Mouse (Mus musculus) midbrain, embryonic 11.5 days (tissue): ENCODE data around the gene Vmn2r80. TPM values are rescaled to one million over a fixed set of nuclear protein-coding genes. Genes with fewer than 3 reads are reported as not detected.
"Not testable (repeated sequence)": the region's sequence is repeated elsewhere in the genome, so short reads cannot be mapped to it uniquely, and the experiment has no call there.

ENCODE experiments used
- ATAC-seq: fragments of 200-750 bp; cut with Nextera tagmentation; 2 replicates; pipeline ENCODE4 v1.8.0; 2017; ENCODE audit warnings: moderate TSS enrichment, moderate library complexity; ENCODE audit not compliant: low FRiP score
- DNase-seq: peaks from one replicate; pipeline ENCODE4 v3.0.0; 2015; ENCODE audit warnings: low spot score; ENCODE audit errors: missing footprints
- H3K27ac ChIP-seq: fragments of 300-500 bp; sonication (generic); 2 replicates; pipeline ENCODE4 v1.5.1; 2014; ENCODE audit warnings: low read depth, low read length
- H3K27me3 ChIP-seq: fragments of 300-500 bp; sonication (generic); 2 replicates; pipeline ENCODE4 v1.6.1; 2014; ENCODE audit warnings: mild to moderate bottlenecking, low read length, moderate library complexity, mixed read lengths; ENCODE audit not compliant: control insufficient read depth, insufficient read depth
- H3K36me3 ChIP-seq: fragments of 300-500 bp; sonication (generic); 2 replicates; pipeline ENCODE4 v1.6.1; 2014; ENCODE audit warnings: mild to moderate bottlenecking, low read length, moderate library complexity, mixed read lengths; ENCODE audit not compliant: control insufficient read depth, insufficient read depth
- H3K4me1 ChIP-seq: fragments of 300-500 bp; sonication (generic); 2 replicates; pipeline ENCODE4 v1.6.1; 2014; ENCODE audit warnings: low read length; ENCODE audit not compliant: control insufficient read depth, insufficient read depth
- H3K4me2 ChIP-seq: fragments of 300-500 bp; sonication (generic); 2 replicates; pipeline ENCODE4 v1.6.1; 2014; ENCODE audit warnings: mild to moderate bottlenecking, moderate library complexity
- H3K4me3 ChIP-seq: fragments of 300-500 bp; sonication (generic); 2 replicates; pipeline ENCODE4 v1.5.1; 2014; ENCODE audit warnings: low read depth, low read length
- H3K9ac ChIP-seq: fragments of 300-500 bp; sonication (generic); 2 replicates; pipeline ENCODE4 v1.6.1; 2014; ENCODE audit warnings: low read length
- H3K9me3 ChIP-seq: fragments of 300-500 bp; sonication (generic); 2 replicates; pipeline ENCODE4 v1.6.1; 2016; ENCODE audit warnings: low read length; ENCODE audit not compliant: control insufficient read depth
- WGBS: fragments of 180-500 bp; shearing (Covaris S2); extraction: QIAGEN DNeasy Blood & Tissue Kit; methylation state at CpG from one replicate; pipeline ENCODE4 v1.1.7; 2014; 5-methylcytosine and 5-hydroxymethylcytosine counted together
- polyA plus RNA-seq: library from polyadenylated mRNA; unstranded; fragments of >200 nt; fragmentation: Nextera tagmentation; extraction: Ambion mirVana; gene quantifications from 2 replicates; pipeline ENCODE4 v1.2.1, GENCODE M21; 2014

The Vmn2r80 gene
- polyA plus RNA-seq, result not detected in 2 replicates

- not testable (repeated sequence) for H3K9me3 ChIP-seq, H3K36me3 ChIP-seq, H3K4me3 ChIP-seq, H3K27ac ChIP-seq, ATAC-seq, H3K27me3 ChIP-seq, H3K4me1 ChIP-seq, DNase-seq, H3K9ac ChIP-seq, H3K4me2 ChIP-seq
- 85% methylated on average over 4 of the region's 4 CpGs for WGBS
Observed at GRCm38 (mm10) chr10:79148469-79148868, at the start of gene Vmn2r80. Gene Vmn2r80 (plus strand): TSS chr10:79148769.

- Histone ChIP-seq H3K4me3 (no peak overlapping the region), H3K36me3 (no peaks in the 10 kb centered on the region), H3K9ac (no peak overlapping the region), H3K27ac (no peak overlapping the region), H3K27me3 (no peaks in the 10 kb centered on the region), H3K4me2 (no peak overlapping the region), H3K9me3 (no peaks in the 10 kb centered on the region), H3K4me1 (no peaks in the 10 kb centered on the region)
- 69% methylated on average over 8 of the region's 8 CpGs for WGBS
- DNase-seq, result peak; percentile 72
- no peak for ATAC-seq
Observed at GRCm38 (mm10) chr10:79106325-79107282, 42.0 kb upstream of the Vmn2r80 start.

- no peaks in the 10 kb centered on the region for H3K9me3 ChIP-seq
- H3K4me1 ChIP-seq, result no peaks in the 10 kb centered on the region
- ATAC-seq, result no peak
- H3K27ac ChIP-seq, result no peak overlapping the region
- no peak for DNase-seq
- no peak overlapping the region for H3K4me3 ChIP-seq
- H3K9ac ChIP-seq, result no peak overlapping the region
- no peak overlapping the region for H3K4me2 ChIP-seq
- H3K27me3 ChIP-seq, result no peaks in the 10 kb centered on the region
- H3K36me3 ChIP-seq, result no peaks in the 10 kb centered on the region
- WGBS, result 86% methylated on average over 2 of the region's 2 CpGs
Observed at GRCm38 (mm10) chr10:79107531-79107930, 41.0 kb upstream of the Vmn2r80 start.

- Histone ChIP-seq H3K4me3 (no peak overlapping the region), H3K36me3 (no peaks in the 10 kb centered on the region), H3K4me1 (no peaks in the 10 kb centered on the region), H3K4me2 (no peak overlapping the region), H3K27me3 (no peaks in the 10 kb centered on the region), H3K27ac (no peak overlapping the region), H3K9me3 (no peaks in the 10 kb centered on the region), H3K9ac (no peak overlapping the region)
- DNase-seq (no peak), ATAC-seq (no peak)
- WGBS, result 76% methylated on average over 1 of the region's 1 CpGs
Observed at GRCm38 (mm10) chr10:79109156-79109555, 39.4 kb upstream of the Vmn2r80 start.

GRCm38 (mm10) chr10:79110482-79110881 is 38.1 kb upstream of the Vmn2r80 start:
- Histone ChIP-seq H3K36me3 (no peaks in the 10 kb centered on the region), H3K4me3 (no peak overlapping the region), H3K27ac (no peak overlapping the region), H3K27me3 (no peaks in the 10 kb centered on the region), H3K4me1 (no peaks in the 10 kb centered on the region), H3K9me3 (no peaks in the 10 kb centered on the region), H3K4me2 (no peak overlapping the region), H3K9ac (no peak overlapping the region)
- ATAC-seq, result no peak
- WGBS, result 89% methylated on average over 5 of the region's 5 CpGs
- DNase-seq, result no peak

GRCm38 (mm10) chr10:79115085-79115484 is 33.5 kb upstream of the Vmn2r80 start:
- no peaks in the 10 kb centered on the region for H3K4me1 ChIP-seq
- 76% methylated on average over 1 of the region's 1 CpGs for WGBS
- no peak for DNase-seq
- H3K27me3 ChIP-seq, result no peaks in the 10 kb centered on the region
- no peak overlapping the region for H3K4me2 ChIP-seq
- H3K9ac ChIP-seq, result no peak overlapping the region
- H3K9me3 ChIP-seq, result no peaks in the 10 kb centered on the region
- H3K4me3 ChIP-seq, result no peak overlapping the region
- no peak overlapping the region for H3K27ac ChIP-seq
- no peaks in the 10 kb centered on the region for H3K36me3 ChIP-seq
- no peak for ATAC-seq

GRCm38 (mm10) chr10:79116125-79116849 is 32.3 kb upstream of the Vmn2r80 start:
- Histone ChIP-seq H3K27me3 (no peaks in the 10 kb centered on the region), H3K4me1 (no peaks in the 10 kb centered on the region), H3K9me3 (no peaks in the 10 kb centered on the region), H3K9ac (no peak overlapping the region), H3K4me3 (no peak overlapping the region), H3K36me3 (no peaks in the 10 kb centered on the region), H3K27ac (no peak overlapping the region), H3K4me2 (no peak overlapping the region)
- WGBS, result 48% methylated on average over 4 of the region's 4 CpGs
- peak; percentile 79 for ATAC-seq
- peak; percentile 97 for DNase-seq

- H3K9me3 ChIP-seq, result no peaks in the 10 kb centered on the region
- ATAC-seq (no peak), DNase-seq (no peak)
- H3K4me1 ChIP-seq, result no peaks in the 10 kb centered on the region
- no peak overlapping the region for H3K9ac ChIP-seq
- no peaks in the 10 kb centered on the region for H3K36me3 ChIP-seq
- no peak overlapping the region for H3K27ac ChIP-seq
- H3K27me3 ChIP-seq, result no peaks in the 10 kb centered on the region
- no peak overlapping the region for H3K4me2 ChIP-seq
- H3K4me3 ChIP-seq, result no peak overlapping the region
Observed at GRCm38 (mm10) chr10:79151602-79152001, 3.0 kb downstream of the Vmn2r80 start.

GRCm38 (mm10) chr10:79199973-79200372 is 51.4 kb downstream of the Vmn2r80 start:
- not testable (repeated sequence) for H3K36me3 ChIP-seq, H3K27me3 ChIP-seq
- 77% methylated on average over 1 of the region's 1 CpGs for WGBS

More at GRCm38 (mm10) chr10:79199973-79200372, 51.4 kb downstream of the Vmn2r80 start:
- not testable (repeated sequence) for H3K9ac ChIP-seq, H3K4me3 ChIP-seq, DNase-seq, H3K4me1 ChIP-seq, H3K9me3 ChIP-seq, H3K27ac ChIP-seq, H3K4me2 ChIP-seq, ATAC-seq
